Mouse (Mus musculus) MEL (cell line): Measurements from ENCODE around the gene Ppp1r9b.

Experiments
- MYB ChIP-seq: IDR thresholded peaks from 2 replicates; pipeline ENCODE4 v1.6.1; 2011; ENCODE audit warnings: mild to moderate bottlenecking, low read depth, low read length, improper control_type of control experiment
- POLR2A ChIP-seq, 2 experiments: IDR thresholded peaks; 2 replicates each; pipeline ENCODE4 v1.6.1; 2011 to 2012; ENCODE audit warnings: low read length in 2 of 2, mild to moderate bottlenecking in 2 of 2, control low read depth in 1 of 2, improper control_type of control experiment in 1 of 2, low read depth in 1 of 2, moderate library complexity in 1 of 2; ENCODE audit not compliant: control insufficient read depth in 1 of 2, insufficient read depth in 1 of 2, poor library complexity in 1 of 2

DNA sequence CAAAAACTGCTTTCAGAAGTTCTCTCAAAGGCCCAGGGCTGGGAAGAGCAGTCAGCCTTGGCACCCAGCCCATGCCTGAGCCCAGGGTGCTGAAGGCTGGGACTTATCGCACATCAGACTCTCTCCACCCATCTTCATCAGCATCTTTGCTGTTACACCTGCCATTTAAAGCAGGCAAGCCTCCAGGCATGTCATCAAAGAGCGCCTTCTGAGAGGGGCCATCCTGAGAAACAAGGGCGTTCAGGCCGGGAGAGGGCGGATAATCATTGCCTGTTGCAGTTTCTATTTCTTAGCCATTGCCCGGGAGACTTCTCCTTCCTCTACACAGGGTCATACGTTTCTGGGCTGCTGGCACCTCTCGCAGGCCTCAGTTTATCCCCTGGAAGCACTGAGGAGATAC is 3.0 kb upstream of the Ppp1r9b start:
- TF ChIP-seq MYB (no peak), POLR2A (IDR thresholded peaks at IDR 0.05; ENCODE audit: control insufficient read depth in 1 of 2, insufficient read depth in 1 of 2, low read depth in 1 of 2, low read length in 2 of 2, poor library complexity in 1 of 2) (peak in 1 of 2 experiments; percentile 50; a peak in 1 of 4 replicates)
